Mouse (Mus musculus) kidney, adult 2 months (tissue): ENCODE measurements around the gene Rap1gap2. TPM values are rescaled to one million over a fixed set of nuclear protein-coding genes. Genes with fewer than 3 reads are reported as not detected.

ENCODE experiments used
- DNase-seq: peaks from one replicate; pipeline ENCODE4 v3.0.0; 2021
- H3K27ac ChIP-seq: fragments of 200-500 bp; 2 replicates; pipeline ENCODE4 v1.5.1; 2012; ENCODE audit warnings: low read depth, low read length, control low read depth, inconsistent platforms; ENCODE audit not compliant: insufficient read depth
- H3K27me3 ChIP-seq: fragments of 200-500 bp; replicated peaks from 2 replicates; pipeline ENCODE4 v1.6.1; 2012; ENCODE audit warnings: mild to moderate bottlenecking, moderate library complexity, low read length, inconsistent platforms; ENCODE audit not compliant: control insufficient read depth, insufficient read depth
- H3K36me3 ChIP-seq: fragments of 200-500 bp; 2 replicates; pipeline ENCODE4 v1.6.1; 2012; ENCODE audit warnings: mild to moderate bottlenecking, moderate library complexity, low read length, inconsistent platforms; ENCODE audit not compliant: control insufficient read depth, insufficient read depth
- H3K4me1 ChIP-seq: fragments of 200-500 bp; 2 replicates; pipeline ENCODE4 v1.6.1; 2011; ENCODE audit warnings: low read length; ENCODE audit not compliant: control insufficient read depth, insufficient read depth
- H3K4me3 ChIP-seq: fragments of 200-500 bp; 2 replicates; pipeline ENCODE4 v1.5.1; 2011; ENCODE audit warnings: mild to moderate bottlenecking, low read depth, low read length, control low read depth; ENCODE audit not compliant: insufficient read depth
- CTCF ChIP-seq: fragments of 200-500 bp; conservative IDR thresholded peaks from 2 replicates; pipeline ENCODE4 v1.5.1; 2011; ENCODE audit warnings: low read depth, mild to moderate bottlenecking, control low read depth, low read length, moderate library complexity, mixed read lengths; ENCODE audit not compliant: insufficient read depth, insufficient read length
- POLR2A ChIP-seq: fragments of 200-500 bp; IDR thresholded peaks from one replicate; pipeline ENCODE4 v1.6.1; 2011; ENCODE audit warnings: low read depth, low read length, control low read depth
- WGBS: fragments of 180-500 bp; shearing (Covaris S2); methylation state at CpG from one replicate; pipeline ENCODE4 v1.1.7; 2018; 5-methylcytosine and 5-hydroxymethylcytosine counted together
- polyA plus RNA-seq: library from polyadenylated mRNA; depleted of rRNA; stranded (reverse); fragments of >200 nt; gene quantifications from 2 replicates; pipeline ENCODE4 v1.2.3, GENCODE M21; 2012

Rap1gap2 gene
- polyA plus RNA-seq, 1 experiment, result 24.9 TPM

DNA sequence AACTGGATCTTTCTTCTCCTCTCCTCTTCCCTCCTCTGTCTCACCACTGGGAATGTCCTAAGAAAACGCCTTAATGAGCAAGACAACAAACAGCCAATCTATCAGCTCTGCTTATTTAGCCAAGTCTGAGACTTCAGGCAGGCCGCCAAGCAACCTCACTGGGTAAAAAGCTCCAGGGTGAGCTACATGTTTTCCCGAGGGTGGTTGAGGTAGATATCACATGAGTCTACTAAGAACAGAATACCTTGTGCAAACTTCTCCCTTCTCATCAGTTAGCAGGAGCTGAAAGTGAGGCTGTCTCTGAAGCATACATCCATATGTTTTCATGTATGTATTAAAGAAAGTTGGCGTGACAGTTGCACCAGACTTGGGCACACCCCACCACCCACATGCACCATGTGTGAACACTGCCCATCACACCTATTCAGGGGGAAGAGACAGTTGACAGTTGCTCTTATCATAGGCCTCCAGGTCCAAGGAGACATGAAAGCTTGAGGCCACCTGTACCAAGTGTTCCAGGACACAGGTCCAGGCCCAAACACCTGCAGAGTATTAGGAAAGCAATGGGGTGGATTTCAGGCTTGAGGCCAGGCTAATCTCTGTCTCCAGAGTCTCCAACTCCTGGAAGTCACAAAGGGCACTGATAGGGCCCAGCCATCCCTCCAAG is 35.8 kb downstream of the Rap1gap2 start:
- H3K4me3 ChIP-seq, result no peak overlapping the region
- no peaks in the 10 kb centered on the region for H3K36me3 ChIP-seq
- H3K4me1 ChIP-seq, result no peaks in the 10 kb centered on the region
- no peak for DNase-seq
- 71% methylated on average over 4 of the region's 4 CpGs for WGBS
- no peak overlapping the region for H3K27ac ChIP-seq
- TF ChIP-seq CTCF (no peak), POLR2A (no peak)
- no peaks in the 10 kb centered on the region for H3K27me3 ChIP-seq

DNA sequence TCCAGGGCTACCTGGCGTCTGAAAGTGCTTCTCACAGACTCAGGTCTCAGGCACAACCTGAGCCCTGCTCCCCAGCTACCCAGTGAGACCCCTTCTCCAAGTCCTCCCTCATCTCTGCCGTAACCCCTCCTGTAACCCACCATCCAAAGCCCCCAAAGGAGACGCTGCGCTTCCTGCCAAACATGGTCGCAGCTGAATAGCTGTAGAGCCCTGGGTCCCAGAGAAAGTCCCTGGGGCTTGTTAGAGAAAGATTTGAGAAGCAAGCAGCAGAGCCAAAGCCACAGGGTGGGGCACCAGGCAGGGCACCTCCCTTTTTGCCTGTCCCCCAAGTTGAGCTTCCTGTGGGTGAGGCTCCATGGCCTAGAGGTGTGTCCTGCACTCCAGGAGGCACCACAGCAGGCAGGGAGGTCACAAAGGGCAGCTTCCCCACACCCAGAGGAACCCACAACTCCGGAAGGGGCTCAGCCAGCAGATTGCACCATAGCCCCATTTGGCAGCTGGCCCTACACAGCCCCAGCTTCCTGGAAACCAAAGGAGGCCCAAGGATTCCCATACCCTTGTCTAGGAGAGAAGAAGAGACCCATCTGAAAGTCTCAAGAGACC is 38.2 kb downstream of the Rap1gap2 start:
- TF ChIP-seq CTCF, result no peak
- no peak for TF ChIP-seq POLR2A
- Histone ChIP-seq H3K36me3 (no peaks in the 10 kb centered on the region), H3K4me1 (no peaks in the 10 kb centered on the region), H3K4me3 (no peak overlapping the region), H3K27ac (no peak overlapping the region), H3K27me3 (no peaks in the 10 kb centered on the region)
- DNase-seq, result peak; percentile 19
- 69% methylated on average over 6 of the region's 6 CpGs for WGBS

DNA sequence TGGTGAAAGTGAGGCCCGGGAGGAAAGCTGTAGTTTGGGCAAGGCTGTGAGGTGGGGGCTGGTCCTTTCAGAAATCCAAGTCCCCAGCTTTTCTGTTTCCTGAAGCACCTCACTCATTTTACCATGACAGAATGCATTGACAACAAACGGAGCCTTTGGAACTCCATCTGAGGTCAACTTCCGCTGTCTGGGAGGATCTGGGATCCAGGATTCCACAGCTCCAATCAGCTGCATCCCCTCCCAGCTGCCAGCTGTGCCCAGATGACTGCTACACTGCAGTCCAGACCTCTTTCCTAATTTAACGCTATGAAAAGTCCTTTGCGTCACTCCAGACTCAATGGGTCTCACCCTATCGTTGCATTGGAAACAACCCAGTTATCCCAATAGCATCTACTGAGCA is 41.0 kb downstream of the Rap1gap2 start:
- H3K27ac ChIP-seq, result no peak overlapping the region
- H3K27me3 ChIP-seq, result no peaks in the 10 kb centered on the region
- 57% methylated on average over 6 of the region's 6 CpGs for WGBS
- no peaks in the 10 kb centered on the region for H3K4me1 ChIP-seq
- no peak for DNase-seq
- H3K4me3 ChIP-seq, result no peak overlapping the region
- TF ChIP-seq CTCF, result no peak
- no peak for TF ChIP-seq POLR2A
- no peaks in the 10 kb centered on the region for H3K36me3 ChIP-seq

DNA sequence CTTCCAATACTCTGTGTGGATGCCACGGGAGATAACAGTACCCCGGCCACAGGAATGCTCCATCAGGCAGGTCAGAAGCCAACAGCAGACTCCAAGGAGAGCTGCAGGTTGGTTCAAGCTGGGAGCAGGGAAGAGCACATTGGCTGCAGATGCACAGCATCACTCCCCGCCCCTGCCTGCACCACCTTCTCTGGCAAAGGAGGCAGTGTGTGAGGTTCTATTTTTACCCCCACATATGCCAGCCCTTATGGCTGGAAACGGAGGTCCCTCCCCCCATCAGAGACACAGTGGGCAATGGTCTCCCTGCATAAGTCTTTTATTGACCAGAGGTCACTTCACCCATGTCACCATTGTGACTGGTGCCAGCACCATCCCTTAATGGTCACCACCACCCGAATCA is 42.3 kb downstream of the Rap1gap2 start:
- Histone ChIP-seq H3K36me3 (no peaks in the 10 kb centered on the region), H3K27ac (no peak overlapping the region), H3K4me3 (no peak overlapping the region), H3K4me1 (no peaks in the 10 kb centered on the region), H3K27me3 (no peaks in the 10 kb centered on the region)
- no peak for DNase-seq
- TF ChIP-seq POLR2A, result no peak
- TF ChIP-seq CTCF, result no peak
- WGBS, result 87% methylated on average over 5 of the region's 5 CpGs

DNA sequence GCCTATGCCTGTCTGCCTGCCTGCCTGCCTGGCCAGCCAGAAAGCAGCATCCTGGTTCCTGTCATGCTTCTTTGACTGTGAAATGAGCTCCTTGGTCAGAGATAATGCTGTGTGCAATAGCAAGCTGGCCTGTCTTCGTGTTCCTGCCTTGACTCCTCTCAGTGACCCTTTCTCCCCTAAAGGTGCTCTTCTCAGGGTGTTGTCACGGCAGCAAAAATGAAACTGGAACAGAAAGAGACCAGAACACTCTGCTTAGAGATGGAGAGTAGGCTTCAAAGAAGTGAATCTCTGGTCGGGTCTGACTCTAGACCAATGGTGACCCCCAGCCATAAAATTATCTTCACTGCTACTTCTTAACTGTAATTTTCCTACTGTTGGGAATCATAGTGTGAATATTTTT is 42.7 kb downstream of the Rap1gap2 start:
- no peaks in the 10 kb centered on the region for H3K27me3 ChIP-seq
- TF ChIP-seq POLR2A, result no peak
- no peak overlapping the region for H3K4me3 ChIP-seq
- H3K27ac ChIP-seq, result no peak overlapping the region
- H3K4me1 ChIP-seq, result no peaks in the 10 kb centered on the region
- no peak for DNase-seq
- WGBS, result 40% methylated on average over 3 of the region's 3 CpGs
- no peaks in the 10 kb centered on the region for H3K36me3 ChIP-seq

DNA sequence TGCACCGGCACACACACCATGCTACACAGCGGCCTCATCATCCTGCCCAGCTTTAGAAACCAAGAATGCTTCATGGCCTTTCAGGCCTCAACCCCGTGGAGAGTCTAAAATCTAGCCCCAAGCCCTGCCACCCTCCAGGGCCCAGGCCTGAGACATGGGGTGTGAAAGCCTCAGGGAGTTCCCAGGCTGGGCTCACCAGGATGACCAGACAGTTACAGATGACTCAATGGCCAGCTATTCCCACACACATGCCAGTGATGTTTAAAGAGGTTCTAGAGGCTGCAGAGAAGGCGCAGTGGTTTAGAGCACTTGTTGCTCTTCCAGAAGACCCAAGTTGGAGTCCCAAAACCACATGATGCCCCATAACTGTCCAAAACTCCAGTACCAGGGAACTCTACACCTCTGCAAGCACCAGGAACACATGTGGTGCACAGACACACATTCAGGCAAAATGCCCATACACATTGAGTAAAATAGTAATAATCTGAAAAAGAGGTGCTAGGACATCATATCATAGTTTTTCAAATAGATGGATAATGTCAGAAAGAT is 44.3 kb downstream of the Rap1gap2 start:
- no peak for TF ChIP-seq CTCF
- no peak for TF ChIP-seq POLR2A
- 89% methylated on average over 4 of the region's 4 CpGs for WGBS
- Histone ChIP-seq H3K27ac (no peak overlapping the region), H3K4me3 (no peak overlapping the region), H3K27me3 (no peaks in the 10 kb centered on the region), H3K4me1 (no peaks in the 10 kb centered on the region), H3K36me3 (no peaks in the 10 kb centered on the region)
- DNase-seq, result no peak

DNA sequence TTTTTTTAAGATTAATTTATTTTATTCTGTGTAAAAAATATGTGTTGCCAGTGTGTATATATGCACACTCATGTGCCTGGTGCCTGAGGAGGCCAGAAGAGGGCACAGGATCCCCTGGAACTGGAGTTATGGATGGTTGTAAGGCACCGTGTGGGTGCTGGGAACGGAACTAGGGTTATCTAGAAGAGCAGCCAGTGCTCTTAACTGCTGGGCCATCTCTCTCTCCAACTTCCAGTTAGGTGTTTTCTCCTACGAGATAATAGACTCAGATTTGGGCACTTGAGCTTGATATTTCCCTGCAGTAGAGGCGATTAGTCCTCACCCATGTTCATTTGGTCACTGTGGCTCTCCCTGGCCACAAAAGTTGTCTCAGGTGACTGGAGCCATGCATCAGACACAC is 49.3 kb downstream of the Rap1gap2 start:
- no peaks in the 10 kb centered on the region for H3K4me1 ChIP-seq
- H3K4me3 ChIP-seq, result no peak overlapping the region
- H3K27ac ChIP-seq, result no peak overlapping the region
- H3K27me3 ChIP-seq, result no peaks in the 10 kb centered on the region
- no peak for TF ChIP-seq POLR2A
- TF ChIP-seq CTCF, result no peak
- DNase-seq, result no peak
- no peaks in the 10 kb centered on the region for H3K36me3 ChIP-seq
- WGBS, result 94% methylated on average over 4 of the region's 4 CpGs
